Mouse (Mus musculus): ENCODE measurements around the gene Dusp1.

GRCm38 (mm10) chr17:26553033-26553432, 8.9 kb downstream of the Dusp1 start:
- TF ChIP-seq CTCF (IDR thresholded peaks at IDR 0.05; ENCODE audit: extremely low read depth, insufficient read depth, low read length), result no peak
- TF ChIP-seq POLR2A (IDR thresholded peaks at IDR 0.05; ENCODE audit: extremely low read depth, insufficient read depth, low read length), result no peak
